Mouse (Mus musculus) embryonic facial prominence, embryonic 13.5 days (tissue): Measurements from ENCODE around the gene Kcnq1. TPM values are rescaled to one million over a fixed set of nuclear protein-coding genes. Genes with fewer than 3 reads are reported as not detected.

Source experiments
- ATAC-seq: fragments of 200-750 bp; cut with Nextera tagmentation; 2 replicates; pipeline ENCODE4 v1.8.0; 2017; ENCODE audit warnings: low read depth; ENCODE audit not compliant: insufficient number of reproducible peaks, insufficient read depth, low FRiP score, low TSS enrichment
- H3K27ac ChIP-seq: fragments of 300-500 bp; sonication (generic); 2 replicates; pipeline ENCODE4 v1.5.1; 2015; ENCODE audit warnings: moderate library complexity, mild to moderate bottlenecking, inconsistent platforms
- H3K27me3 ChIP-seq: fragments of 300-500 bp; sonication (generic); 2 replicates; pipeline ENCODE4 v1.6.1; 2015; ENCODE audit warnings: mild to moderate bottlenecking, inconsistent platforms
- H3K36me3 ChIP-seq: fragments of 300-500 bp; sonication (generic); 2 replicates; pipeline ENCODE4 v1.6.1; 2015; ENCODE audit warnings: mild to moderate bottlenecking, inconsistent platforms
- H3K4me1 ChIP-seq: fragments of 300-500 bp; sonication (generic); 2 replicates; pipeline ENCODE4 v1.6.1; 2015; ENCODE audit warnings: inconsistent platforms
- H3K4me2 ChIP-seq: fragments of 300-500 bp; sonication (generic); 2 replicates; pipeline ENCODE4 v1.6.1; 2015; ENCODE audit warnings: moderate library complexity, mild to moderate bottlenecking, inconsistent platforms
- H3K4me3 ChIP-seq: fragments of 300-500 bp; sonication (generic); 2 replicates; pipeline ENCODE4 v1.5.1; 2015; ENCODE audit warnings: mild to moderate bottlenecking, inconsistent platforms
- H3K9ac ChIP-seq: fragments of 300-500 bp; sonication (generic); 2 replicates; pipeline ENCODE4 v1.6.1; 2015; ENCODE audit warnings: mild to moderate bottlenecking, inconsistent platforms
- H3K9me3 ChIP-seq: fragments of 300-500 bp; sonication (generic); 2 replicates; pipeline ENCODE4 v1.6.1; 2016; ENCODE audit warnings: inconsistent platforms
- WGBS: fragments of 180-500 bp; shearing (Covaris S2); methylation state at CpG from one replicate; pipeline ENCODE4 v1.1.7; 2015; ENCODE audit warnings: mixed read lengths; 5-methylcytosine and 5-hydroxymethylcytosine counted together
- polyA plus RNA-seq: library from polyadenylated mRNA; unstranded; fragments of >200 nt; fragmentation: Nextera tagmentation; extraction: Ambion mirVana; gene quantifications from 2 replicates; pipeline ENCODE4 v1.2.1, GENCODE M21; 2015

Kcnq1 gene
- polyA plus RNA-seq, 1 experiment from 2014 or later: 0.84 TPM

GRCm38 (mm10) chr7:143093847-143094246, 12.3 kb upstream of the Kcnq1 start:
- WGBS: 76% methylated on average over 3 of the region's 3 CpGs
- Histone ChIP-seq H3K9ac (0 out of 2 replicates have a peak overlapping the region, but pooled peaks have one; percentile 11), H3K4me3 (no peak overlapping the region), H3K27me3 (no peaks in the 10 kb centered on the region), H3K27ac (no peak overlapping the region), H3K36me3 (no peaks in the 10 kb centered on the region), H3K9me3 (no peaks in the 10 kb centered on the region), H3K4me2 (no peak overlapping the region), H3K4me1 (peaks cover 10% of the 10 kb centered on the region)
- no peak for ATAC-seq

- no peak within 1 kb of the TSS for H3K4me3 ChIP-seq
- 0 out of 2 replicates have a peak within 1 kb of the TSS, but pooled peaks have one; percentile 16 for H3K9ac ChIP-seq
- H3K36me3 ChIP-seq: no peaks in the 10 kb centered on the region
- no peaks in the 10 kb centered on the region for H3K9me3 ChIP-seq
- 34% methylated on average over 10 of the region's 10 CpGs for WGBS
- ATAC-seq: no peak
- H3K4me1 ChIP-seq: peaks cover 10% of the 10 kb centered on the region
- H3K27ac ChIP-seq: no peak within 1 kb of the TSS
- H3K4me2 ChIP-seq: no peak within 1 kb of the TSS
- no peaks in the 10 kb centered on the region for H3K27me3 ChIP-seq
These were observed 11.3 kb upstream of the Kcnq1 start, which contains the start of gene Trpm5 for GRCm38 (mm10) chr7:143094592-143095553. Gene Trpm5, minus strand, starts transcription at chr7:143094642.

GRCm38 (mm10) chr7:143095554-143095907, 10.6 kb upstream of the Kcnq1 start:
- Histone ChIP-seq H3K4me2 (no peak overlapping the region), H3K4me3 (no peak overlapping the region), H3K27ac (no peak overlapping the region), H3K9me3 (no peaks in the 10 kb centered on the region), H3K4me1 (peaks cover 17% of the 10 kb centered on the region), H3K27me3 (peaks cover 4% of the 10 kb centered on the region; the same call in 1 of the 2 replicates), H3K36me3 (no peaks in the 10 kb centered on the region), H3K9ac (no peak overlapping the region)
- ATAC-seq: no peak
- 52% methylated on average over 1 of the region's 1 CpGs for WGBS

- 42% methylated on average over 4 of the region's 4 CpGs for WGBS
- H3K36me3 ChIP-seq: no peaks in the 10 kb centered on the region
- no peak overlapping the region for H3K9ac ChIP-seq
- no peak overlapping the region for H3K4me2 ChIP-seq
- peaks cover 12% of the 10 kb centered on the region; the same call in 1 of the 2 replicates for H3K4me1 ChIP-seq
- ATAC-seq: no peak
- peaks cover 31% of the 10 kb centered on the region for H3K27me3 ChIP-seq
- H3K4me3 ChIP-seq: no peak overlapping the region
- H3K27ac ChIP-seq: no peak overlapping the region
- H3K9me3 ChIP-seq: no peaks in the 10 kb centered on the region
These were observed 5.4 kb upstream of the Kcnq1 start for GRCm38 (mm10) chr7:143100759-143101158.

GRCm38 (mm10) chr7:143105258-143105897, 784 bp upstream of the Kcnq1 start:
- no peak for ATAC-seq
- Histone ChIP-seq H3K4me1 (peaks cover 18% of the 10 kb centered on the region), H3K4me2 (no peak overlapping the region), H3K36me3 (no peaks in the 10 kb centered on the region), H3K9me3 (no peaks in the 10 kb centered on the region), H3K9ac (no peak overlapping the region), H3K27ac (no peak overlapping the region), H3K4me3 (no peak overlapping the region), H3K27me3 (peaks cover 73% of the 10 kb centered on the region)
- WGBS: 60% methylated on average over 11 of the region's 11 CpGs

GRCm38 (mm10) chr7:143106672-143107465, 707 bp downstream of the Kcnq1 start:
- ATAC-seq: no peak
- H3K9ac ChIP-seq: peak overlapping the region; percentile 37

GRCm38 (mm10) chr7:143108200-143108599, 2.0 kb downstream of the Kcnq1 start:
- H3K36me3 ChIP-seq: no peaks in the 10 kb centered on the region
- no peak for ATAC-seq
- H3K4me2 ChIP-seq: no peak overlapping the region
- peaks cover 74% of the 10 kb centered on the region for H3K27me3 ChIP-seq
- peaks cover 11% of the 10 kb centered on the region for H3K4me1 ChIP-seq
- H3K27ac ChIP-seq: no peak overlapping the region
- H3K9me3 ChIP-seq: no peaks in the 10 kb centered on the region
- WGBS: 46% methylated on average over 5 of the region's 5 CpGs
- no peak overlapping the region for H3K4me3 ChIP-seq
- H3K9ac ChIP-seq: no peak overlapping the region

More at GRCm38 (mm10) chr7:143106672-143107465, 707 bp downstream of the Kcnq1 start:
- WGBS: 6% methylated on average over 53 of the region's 57 CpGs
- Histone ChIP-seq H3K9me3 (no peaks in the 10 kb centered on the region), H3K4me2 (peak overlapping the region; percentile 78), H3K36me3 (no peaks in the 10 kb centered on the region), H3K4me3 (peak overlapping the region; percentile 44), H3K27me3 (peaks cover 79% of the 10 kb centered on the region), H3K27ac (no peak overlapping the region), H3K4me1 (peaks cover 11% of the 10 kb centered on the region)

- no peak overlapping the region for H3K4me3 ChIP-seq
- ATAC-seq: no peak
These were observed 3.0 kb downstream of the Kcnq1 start for GRCm38 (mm10) chr7:143108996-143109660.

GRCm38 (mm10) chr7:143109696-143110095, 3.5 kb downstream of the Kcnq1 start:
- WGBS: 61% methylated on average over 3 of the region's 3 CpGs
- Histone ChIP-seq H3K9me3 (no peaks in the 10 kb centered on the region), H3K4me1 (peaks cover 11% of the 10 kb centered on the region), H3K27ac (no peak overlapping the region), H3K36me3 (no peaks in the 10 kb centered on the region), H3K27me3 (peaks cover 63% of the 10 kb centered on the region), H3K9ac (no peak overlapping the region), H3K4me2 (no peak overlapping the region), H3K4me3 (no peak overlapping the region)
- no peak for ATAC-seq

More at GRCm38 (mm10) chr7:143108996-143109660, 3.0 kb downstream of the Kcnq1 start:
- H3K36me3 ChIP-seq: no peaks in the 10 kb centered on the region
- no peak overlapping the region for H3K9ac ChIP-seq
- H3K4me1 ChIP-seq: peaks cover 11% of the 10 kb centered on the region
- H3K27ac ChIP-seq: no peak overlapping the region
- no peaks in the 10 kb centered on the region for H3K9me3 ChIP-seq
- peaks cover 69% of the 10 kb centered on the region for H3K27me3 ChIP-seq
- H3K4me2 ChIP-seq: no peak overlapping the region
- WGBS: 25% methylated on average over 3 of the region's 3 CpGs

- Histone ChIP-seq H3K9me3 (no peaks in the 10 kb centered on the region), H3K36me3 (no peaks in the 10 kb centered on the region), H3K4me2 (no peak overlapping the region), H3K9ac (no peak overlapping the region), H3K4me1 (peaks cover 11% of the 10 kb centered on the region), H3K27ac (no peak overlapping the region), H3K4me3 (no peak overlapping the region), H3K27me3 (peaks cover 52% of the 10 kb centered on the region)
- WGBS: 78% methylated on average over 1 of the region's 1 CpGs
- no peak for ATAC-seq
These were observed 4.6 kb downstream of the Kcnq1 start for GRCm38 (mm10) chr7:143110803-143111202.

GRCm38 (mm10) chr7:143111719-143112118, 5.6 kb downstream of the Kcnq1 start:
- Histone ChIP-seq H3K27ac (no peak overlapping the region), H3K4me1 (peaks cover 10% of the 10 kb centered on the region), H3K36me3 (no peaks in the 10 kb centered on the region), H3K9me3 (no peaks in the 10 kb centered on the region), H3K27me3 (peaks cover 43% of the 10 kb centered on the region), H3K9ac (no peak overlapping the region), H3K4me2 (no peak overlapping the region), H3K4me3 (no peak overlapping the region)
- no peak for ATAC-seq
- 54% methylated on average over 4 of the region's 4 CpGs for WGBS
